Mouse (Mus musculus): Measurements from ENCODE around the gene Olfr1214. TPM values are rescaled to one million over a fixed set of nuclear protein-coding genes. Genes with fewer than 3 reads are reported as not detected.

Gene Olfr1214
- polyA plus RNA-seq (2012; fragmentation: generic; extraction: Trizol), result not detected

DNA sequence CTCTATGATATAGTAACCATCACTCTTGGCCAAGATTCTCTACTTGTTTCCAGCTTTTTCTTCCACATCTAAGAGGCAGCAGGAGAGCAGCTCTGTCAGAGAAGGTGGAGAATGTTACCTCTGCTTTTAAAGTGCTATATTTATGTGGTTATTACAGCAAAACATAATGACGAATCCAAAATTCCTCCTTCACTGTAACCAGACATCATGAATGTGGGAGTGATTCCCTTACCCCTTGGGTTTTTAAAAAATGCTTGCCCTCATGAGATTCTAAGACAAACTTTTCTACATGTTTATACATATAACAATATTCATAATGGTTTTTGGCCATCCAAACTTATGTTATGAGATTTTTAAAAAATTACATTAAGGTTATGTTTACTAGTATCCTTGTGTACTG, at the start of gene Olfr1214:
TSS of gene Olfr1214 (minus strand) at position 101 of the 400 bp plus-strand sequence.

DNA sequence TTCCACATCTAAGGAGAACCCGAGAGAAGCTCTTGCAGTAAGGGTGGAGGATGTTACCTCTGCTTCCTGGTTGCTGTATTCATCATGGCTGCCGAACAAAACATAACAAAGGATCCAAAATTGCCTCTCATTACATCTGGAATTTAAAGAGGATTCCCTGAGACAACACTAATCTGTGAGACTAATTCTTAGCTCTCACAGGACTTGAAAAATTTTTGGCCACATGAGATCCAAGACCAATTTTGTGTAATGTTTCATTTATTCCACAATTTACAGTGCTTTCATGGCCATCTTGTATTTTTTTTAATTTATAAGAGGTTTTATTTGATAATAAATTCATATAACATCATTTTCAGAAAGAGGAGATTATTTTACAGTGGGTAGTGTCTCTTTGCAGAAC, 39.5 kb upstream of the Olfr1214 start, which contains the start of gene Olfr1217:
TSS of gene Olfr1217 (minus strand) at position 101 of the 400 bp plus-strand sequence.

DNA sequence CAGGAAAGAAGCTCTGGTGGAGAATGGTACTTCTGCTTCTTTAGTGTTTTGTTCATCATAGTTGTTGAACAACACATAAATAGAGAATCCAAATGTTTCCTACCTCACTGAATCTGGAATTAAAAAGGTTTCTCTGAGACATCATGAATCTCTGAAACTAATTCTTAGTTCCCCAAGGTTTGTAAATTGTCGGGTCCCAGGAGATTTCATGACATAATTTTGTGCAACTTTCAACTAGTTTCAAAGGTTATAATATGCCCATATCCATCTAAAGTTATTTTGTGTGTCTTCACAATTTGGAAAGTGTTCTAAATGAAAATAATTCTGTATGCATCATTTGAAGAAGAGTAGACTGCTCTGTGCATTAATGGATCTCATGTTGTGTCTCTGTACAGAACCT, 25.8 kb upstream of the Olfr1214 start, which contains the start of gene Olfr1216:
TSS of gene Olfr1216 (minus strand) at position 101 of the 400 bp plus-strand sequence.

DNA sequence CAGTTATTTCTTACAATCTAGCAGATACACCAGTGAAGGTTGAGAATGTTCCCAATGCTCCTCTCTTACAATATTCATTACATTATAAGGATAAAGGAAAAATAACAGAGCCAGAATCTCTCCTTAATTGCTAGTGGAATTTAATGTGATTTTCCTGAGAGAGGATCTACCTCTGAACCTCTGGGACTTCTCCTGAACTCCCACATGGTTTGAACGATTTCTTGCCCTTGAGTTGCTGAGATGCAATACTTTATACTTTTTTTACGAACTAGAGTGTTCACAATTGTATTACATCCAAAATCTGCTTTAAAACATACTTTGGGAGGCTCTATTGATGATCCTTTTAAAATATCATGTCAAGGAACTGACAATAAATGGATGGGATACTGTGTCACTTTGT, 14.4 kb upstream of the Olfr1214 start, which contains the start of gene Olfr1215:
TSS of gene Olfr1215 (minus strand) at position 101 of the 400 bp plus-strand sequence.

DNA sequence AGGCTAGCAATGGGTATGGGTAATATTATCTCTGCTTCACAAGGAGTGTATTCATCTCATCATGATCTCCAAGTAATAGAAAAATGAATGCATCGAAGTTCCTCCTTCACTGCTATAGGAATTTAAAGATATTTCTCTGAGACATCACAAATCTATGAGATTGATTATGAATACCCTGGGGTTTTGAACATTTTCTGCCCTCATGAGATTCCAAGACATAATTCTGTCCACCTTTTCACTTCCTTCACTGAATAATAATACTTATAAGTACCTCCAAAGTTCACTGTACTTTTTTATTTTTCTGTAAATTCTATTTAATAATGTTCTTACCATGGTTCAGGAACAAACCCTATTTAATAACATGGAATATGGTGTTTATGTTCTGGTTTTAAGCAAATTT, 12.3 kb downstream of the Olfr1214 start, which contains the start of gene Gm13762:
TSS of gene Gm13762 (minus strand) at position 101 of the 400 bp plus-strand sequence.

DNA sequence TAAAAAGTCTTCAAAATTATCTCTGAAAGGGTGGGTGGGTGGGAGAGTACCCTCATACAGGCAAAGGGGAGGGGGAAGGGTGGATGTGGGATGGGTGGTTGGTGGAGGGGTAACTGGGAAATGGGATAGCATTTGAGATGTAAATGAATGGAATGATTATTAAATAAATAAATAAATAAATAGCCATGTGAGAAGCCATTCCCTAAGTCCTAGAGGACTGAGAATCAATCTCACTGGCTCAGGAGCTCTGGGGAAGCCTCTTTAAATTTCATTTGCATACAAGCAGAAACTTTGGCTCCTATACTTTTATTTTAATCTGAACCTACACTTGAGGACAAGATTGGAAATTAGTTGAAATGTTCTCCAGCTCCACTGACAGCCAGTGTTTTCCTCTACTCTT, 38.8 kb downstream of the Olfr1214 start, which contains the start of gene Olfr1212:
TSS of gene Olfr1212 (plus strand) at position 301 of the 400 bp plus-strand sequence.

GRCm38 (mm10) chr2:88938011-88938410, 54.4 kb downstream of the Olfr1214 start, which contains the start of gene Olfr1211:
TSS of gene Olfr1211 (minus strand) at chr2:88938111.

Other genes starting within 250 kb of the Olfr1214 start
- gene Olfr1198, start 241.3 kb downstream of the Olfr1214 start, polyA plus RNA-seq (2012; fragmentation: generic; extraction: Trizol), result not detected
- gene Olfr1199, start 232.2 kb downstream of the Olfr1214 start, polyA plus RNA-seq (2012; fragmentation: generic; extraction: Trizol), result not detected
- gene Olfr1200, start 222.2 kb downstream of the Olfr1214 start, polyA plus RNA-seq (2012; fragmentation: generic; extraction: Trizol), result not detected
- gene Olfr1201, start 199.6 kb downstream of the Olfr1214 start, polyA plus RNA-seq (2012; fragmentation: generic; extraction: Trizol), result not detected
- gene Olfr1202, start 178.2 kb downstream of the Olfr1214 start, polyA plus RNA-seq (2012; fragmentation: generic; extraction: Trizol), result not detected
- not detected for gene Olfr1205, start 162.9 kb downstream of the Olfr1214 start, polyA plus RNA-seq (2012; fragmentation: generic; extraction: Trizol)
- not detected for gene Olfr1204, start 143.4 kb downstream of the Olfr1214 start, polyA plus RNA-seq (2012; fragmentation: generic; extraction: Trizol)
- gene Olfr1206, start 129.4 kb downstream of the Olfr1214 start, polyA plus RNA-seq (2012; fragmentation: generic; extraction: Trizol), result not detected
- gene Olfr1208, start 90.3 kb downstream of the Olfr1214 start, polyA plus RNA-seq (2012; fragmentation: generic; extraction: Trizol), result not detected
- gene Olfr1209, start 77.5 kb downstream of the Olfr1214 start, polyA plus RNA-seq (2012; fragmentation: generic; extraction: Trizol), result not detected
- not detected for gene Olfr1211, start 54.5 kb downstream of the Olfr1214 start, polyA plus RNA-seq (2012; fragmentation: generic; extraction: Trizol)
- gene Olfr1212, start 38.7 kb downstream of the Olfr1214 start, polyA plus RNA-seq (2012; fragmentation: generic; extraction: Trizol), result not detected
- gene Gm13762, start 12.4 kb downstream of the Olfr1214 start, polyA plus RNA-seq (2012; fragmentation: generic; extraction: Trizol), result not detected
- not detected for gene Olfr1215, start 14.3 kb upstream of the Olfr1214 start, polyA plus RNA-seq (2012; fragmentation: generic; extraction: Trizol)
- not detected for gene Olfr1216, start 25.7 kb upstream of the Olfr1214 start, polyA plus RNA-seq (2012; fragmentation: generic; extraction: Trizol)
- not detected for gene Olfr1217, start 39.4 kb upstream of the Olfr1214 start, polyA plus RNA-seq (2012; fragmentation: generic; extraction: Trizol)
- gene Olfr1218, start 68.5 kb upstream of the Olfr1214 start, polyA plus RNA-seq (2012; fragmentation: generic; extraction: Trizol), result not detected
- not detected for gene Olfr1219, start 90.9 kb upstream of the Olfr1214 start, polyA plus RNA-seq (2012; fragmentation: generic; extraction: Trizol)
- not detected for gene Olfr1220, start 114.2 kb upstream of the Olfr1214 start, polyA plus RNA-seq (2012; fragmentation: generic; extraction: Trizol)
- not detected for gene Olfr1221, start 124.6 kb upstream of the Olfr1214 start, polyA plus RNA-seq (2012; fragmentation: generic; extraction: Trizol)
- not detected for gene Olfr1222, start 140.4 kb upstream of the Olfr1214 start, polyA plus RNA-seq (2012; fragmentation: generic; extraction: Trizol)
- not detected for gene Olfr1223, start 158.9 kb upstream of the Olfr1214 start, polyA plus RNA-seq (2012; fragmentation: generic; extraction: Trizol)
- gene Olfr1224-ps1, start 171.4 kb upstream of the Olfr1214 start, polyA plus RNA-seq (2012; fragmentation: generic; extraction: Trizol), result not detected
- not detected for gene Olfr1225, start 182.0 kb upstream of the Olfr1214 start, polyA plus RNA-seq (2012; fragmentation: generic; extraction: Trizol)
- gene Olfr1226, start 207.4 kb upstream of the Olfr1214 start, polyA plus RNA-seq (2012; fragmentation: generic; extraction: Trizol), result not detected

Measured in C3H10T1/2 (cell line).